Mouse (Mus musculus) yolk sac, embryonic 10.5 days (tissue): Measurements from ENCODE around the gene Olfr1284.
"Not testable (repeated sequence)": the region's sequence is repeated elsewhere in the genome, so short reads cannot be mapped to it uniquely, and the experiment has no call there.

ENCODE experiments used
- DNase-seq: peaks from one replicate; pipeline ENCODE4 v3.0.0-alpha.2; 2017; ENCODE audit warnings: low spot score

Gene Olfr1284

GRCm38 (mm10) chr2:111375222-111375621 lies at the start of gene Olfr1284:
TSS of gene Olfr1284 (plus strand) at chr2:111375522.
- no peak for DNase-seq

GRCm38 (mm10) chr2:111326220-111326619 lies 49.1 kb upstream of the Olfr1284 start, which contains the start of gene Olfr1281:
TSS of gene Olfr1281 (plus strand) at chr2:111326520.
- no peak for DNase-seq

GRCm38 (mm10) chr2:111333721-111334120 lies 41.6 kb upstream of the Olfr1284 start:
- DNase-seq = not testable (repeated sequence)

GRCm38 (mm10) chr2:111335976-111336375 lies 39.3 kb upstream of the Olfr1284 start, which contains the start of gene Olfr1282:
TSS of gene Olfr1282 (minus strand) at chr2:111336076.
- DNase-seq = no peak

GRCm38 (mm10) chr2:111366490-111366889 lies 8.8 kb upstream of the Olfr1284 start, which contains the start of gene Olfr1283:
TSS of gene Olfr1283 (plus strand) at chr2:111366790.
- DNase-seq = no peak

GRCm38 (mm10) chr2:111422931-111423330 lies 47.6 kb downstream of the Olfr1284 start, which contains the start of gene Olfr1286:
TSS of gene Olfr1286 (minus strand) at chr2:111423115.
- no peak for DNase-seq
